Mouse (Mus musculus) testis, adult 2 months (tissue): Measurements from ENCODE around the gene Dbndd2. TPM values are rescaled to one million over a fixed set of nuclear protein-coding genes. Genes with fewer than 3 reads are reported as not detected.

Experiments used
- H3K27ac ChIP-seq: fragments of 200-500 bp; 2 replicates; pipeline ENCODE4 v1.5.1; 2012; ENCODE audit warnings: low read depth, low read length; ENCODE audit not compliant: control insufficient read depth, insufficient read depth
- H3K27me3 ChIP-seq: fragments of 200-500 bp; 2 replicates; pipeline ENCODE4 v1.6.1; 2012; ENCODE audit warnings: mild to moderate bottlenecking, low read length, moderate library complexity; ENCODE audit not compliant: control insufficient read depth, insufficient read depth
- H3K36me3 ChIP-seq: fragments of 200-500 bp; 2 replicates; pipeline ENCODE4 v1.6.1; 2012; ENCODE audit warnings: mild to moderate bottlenecking, low read length; ENCODE audit not compliant: control insufficient read depth, insufficient read depth
- H3K4me1 ChIP-seq: fragments of 200-500 bp; 2 replicates; pipeline ENCODE4 v1.6.1; 2012; ENCODE audit warnings: low read length; ENCODE audit not compliant: control insufficient read depth, insufficient read depth
- H3K4me3 ChIP-seq: fragments of 200-500 bp; 2 replicates; pipeline ENCODE4 v1.5.1; 2012; ENCODE audit warnings: low read depth, mild to moderate bottlenecking, low read length, moderate library complexity, mixed read lengths; ENCODE audit not compliant: control insufficient read depth
- CTCF ChIP-seq: fragments of 200-500 bp; IDR thresholded peaks from 2 replicates; pipeline ENCODE4 v1.5.1; 2012; ENCODE audit warnings: low read depth, mild to moderate bottlenecking, inconsistent platforms, low read length, moderate library complexity; ENCODE audit not compliant: control insufficient read depth, insufficient read depth, insufficient replicate concordance
- POLR2A ChIP-seq: fragments of 200-500 bp; IDR thresholded peaks from 2 replicates; pipeline ENCODE4 v1.6.1; 2012; ENCODE audit warnings: low read depth, mild to moderate bottlenecking, inconsistent platforms, low read length, moderate library complexity; ENCODE audit not compliant: control insufficient read depth
- polyA plus RNA-seq: library from polyadenylated mRNA; depleted of rRNA; stranded (reverse); fragments of >200 nt; gene quantifications from 2 replicates; pipeline ENCODE4 v1.2.3, GENCODE M21; 2012

Gene Dbndd2
- polyA plus RNA-seq, 1 experiment: 17.0 TPM

- H3K27me3 ChIP-seq: no peaks in the 10 kb centered on the region
Observed at GRCm38 (mm10) chr2:164523301-164523773, 37.4 kb downstream of the Dbndd2 start.

GRCm38 (mm10) chr2:164528557-164528956, 42.7 kb downstream of the Dbndd2 start:
- TF ChIP-seq CTCF: no peak
- TF ChIP-seq POLR2A: no peak
- no peaks in the 10 kb centered on the region for H3K36me3 ChIP-seq
- H3K4me1 ChIP-seq: no peaks in the 10 kb centered on the region; the same call in 1 of the 2 replicates
- no peak overlapping the region for H3K27ac ChIP-seq
- no peaks in the 10 kb centered on the region for H3K27me3 ChIP-seq
- no peak overlapping the region for H3K4me3 ChIP-seq

More at GRCm38 (mm10) chr2:164523301-164523773, 37.4 kb downstream of the Dbndd2 start:
- TF ChIP-seq POLR2A (no peak), CTCF (no peak)
- Histone ChIP-seq H3K36me3 (no peaks in the 10 kb centered on the region), H3K27ac (no peak overlapping the region), H3K4me1 (no peaks in the 10 kb centered on the region; the same call in 1 of the 2 replicates), H3K4me3 (no peak overlapping the region)

GRCm38 (mm10) chr2:164531169-164531568, 45.3 kb downstream of the Dbndd2 start:
- no peaks in the 10 kb centered on the region for H3K36me3 ChIP-seq
- TF ChIP-seq POLR2A: no peak
- TF ChIP-seq CTCF: peak; percentile 49; the same call in 1 of the 2 replicates
- no peak overlapping the region for H3K4me3 ChIP-seq
- no peak overlapping the region for H3K27ac ChIP-seq
- no peaks in the 10 kb centered on the region; the same call in 1 of the 2 replicates for H3K4me1 ChIP-seq
- H3K27me3 ChIP-seq: no peaks in the 10 kb centered on the region

- H3K27ac ChIP-seq: no peak overlapping the region
- no peaks in the 10 kb centered on the region for H3K36me3 ChIP-seq
- TF ChIP-seq POLR2A (no peak), CTCF (no peak)
- no peaks in the 10 kb centered on the region; the same call in 1 of the 2 replicates for H3K4me1 ChIP-seq
- H3K27me3 ChIP-seq: no peaks in the 10 kb centered on the region
- no peak overlapping the region for H3K4me3 ChIP-seq
Observed at GRCm38 (mm10) chr2:164534315-164534714, 48.4 kb downstream of the Dbndd2 start.

- H3K4me1 ChIP-seq: no peaks in the 10 kb centered on the region; the same call in 1 of the 2 replicates
- no peaks in the 10 kb centered on the region for H3K36me3 ChIP-seq
- H3K4me3 ChIP-seq: no peak overlapping the region
- no peak overlapping the region for H3K27ac ChIP-seq
- TF ChIP-seq CTCF (no peak), POLR2A (no peak)
- no peaks in the 10 kb centered on the region for H3K27me3 ChIP-seq
Observed at GRCm38 (mm10) chr2:164537003-164537402, 51.1 kb downstream of the Dbndd2 start.

GRCm38 (mm10) chr2:164540652-164541427, 54.9 kb downstream of the Dbndd2 start:
- Histone ChIP-seq H3K27ac (no peak overlapping the region), H3K27me3 (no peaks in the 10 kb centered on the region), H3K4me3 (no peak overlapping the region), H3K36me3 (no peaks in the 10 kb centered on the region), H3K4me1 (no peaks in the 10 kb centered on the region)
- TF ChIP-seq POLR2A (no peak), CTCF (no peak)

- no peak overlapping the region for H3K4me3 ChIP-seq
- no peaks in the 10 kb centered on the region for H3K27me3 ChIP-seq
- no peak overlapping the region for H3K27ac ChIP-seq
- no peaks in the 10 kb centered on the region for H3K4me1 ChIP-seq
- H3K36me3 ChIP-seq: no peaks in the 10 kb centered on the region
- no peak for TF ChIP-seq POLR2A
- TF ChIP-seq CTCF: no peak
Observed at GRCm38 (mm10) chr2:164542132-164542531, 56.2 kb downstream of the Dbndd2 start.
